Mouse (Mus musculus) E14TG2a.4 (cell line): ENCODE measurements around the gene Prps1l1.

Experiments
- H3K27me3 ChIP-seq: 2 replicates; pipeline ENCODE4 v1.6.1; 2014; ENCODE audit warnings: low read length, control low read depth; ENCODE audit not compliant: insufficient read depth
- H3K36me3 ChIP-seq: 2 replicates; pipeline ENCODE4 v1.6.1; 2014; ENCODE audit warnings: low read length, control low read depth; ENCODE audit not compliant: insufficient read depth
- H3K4me1 ChIP-seq: replicated peaks from 2 replicates; pipeline ENCODE4 v1.6.1; 2014; ENCODE audit warnings: low read depth, low read length, control low read depth
- H3K4me3 ChIP-seq: replicated peaks from 2 replicates; pipeline ENCODE4 v1.5.1; 2014; ENCODE audit warnings: mild to moderate bottlenecking, low read length
- H3K9me3 ChIP-seq: 2 replicates; pipeline ENCODE4 v1.6.1; 2014; ENCODE audit warnings: low read length, control low read depth
- CTCF ChIP-seq: conservative IDR thresholded peaks from 2 replicates; pipeline ENCODE4 v1.5.1; 2014; ENCODE audit warnings: low read length
- NANOG ChIP-seq: IDR thresholded peaks from 2 replicates; pipeline ENCODE4 v1.6.1; 2014; ENCODE audit warnings: borderline replicate concordance, low read length, mixed read lengths
- POU5F1 ChIP-seq: IDR thresholded peaks from 2 replicates; pipeline ENCODE4 v1.6.1; 2014; ENCODE audit warnings: low read length, borderline replicate concordance

Gene Prps1l1

GRCm38 (mm10) chr12:35016481-35017250 is 32.1 kb downstream of the Prps1l1 start:
- Histone ChIP-seq H3K4me3 (no peak overlapping the region), H3K27me3 (no peaks in the 10 kb centered on the region), H3K4me1 (no peaks in the 10 kb centered on the region), H3K9me3 (no peaks in the 10 kb centered on the region), H3K36me3 (no peaks in the 10 kb centered on the region)
- no peak for TF ChIP-seq POU5F1
- TF ChIP-seq NANOG, result no peak
- no peak for TF ChIP-seq CTCF

GRCm38 (mm10) chr12:35018679-35019237 is 34.2 kb downstream of the Prps1l1 start:
- Histone ChIP-seq H3K4me3 (no peak overlapping the region), H3K27me3 (no peaks in the 10 kb centered on the region), H3K4me1 (no peaks in the 10 kb centered on the region), H3K36me3 (no peaks in the 10 kb centered on the region), H3K9me3 (no peaks in the 10 kb centered on the region)
- no peak for TF ChIP-seq CTCF
- TF ChIP-seq NANOG, result no peak
- no peak for TF ChIP-seq POU5F1

- Histone ChIP-seq H3K4me1 (no peaks in the 10 kb centered on the region), H3K36me3 (no peaks in the 10 kb centered on the region), H3K9me3 (no peaks in the 10 kb centered on the region), H3K27me3 (no peaks in the 10 kb centered on the region), H3K4me3 (no peak overlapping the region)
- TF ChIP-seq NANOG (no peak), POU5F1 (no peak), CTCF (no peak)
Measured at GRCm38 (mm10) chr12:35021285-35021684, 36.7 kb downstream of the Prps1l1 start.

- no peak for TF ChIP-seq POU5F1
- TF ChIP-seq CTCF, result no peak
- no peak for TF ChIP-seq NANOG
- no peaks in the 10 kb centered on the region for H3K36me3 ChIP-seq
Measured at GRCm38 (mm10) chr12:35022066-35022465, 37.5 kb downstream of the Prps1l1 start.

GRCm38 (mm10) chr12:35025916-35026432 is 41.4 kb downstream of the Prps1l1 start:
- no peaks in the 10 kb centered on the region for H3K9me3 ChIP-seq
- H3K27me3 ChIP-seq, result no peaks in the 10 kb centered on the region
- no peaks in the 10 kb centered on the region for H3K36me3 ChIP-seq
- no peak overlapping the region for H3K4me3 ChIP-seq
- no peaks in the 10 kb centered on the region; the same call in 1 of the 2 replicates for H3K4me1 ChIP-seq
- TF ChIP-seq CTCF, result no peak
- TF ChIP-seq POU5F1, result no peak
- TF ChIP-seq NANOG, result no peak

More at GRCm38 (mm10) chr12:35022066-35022465, 37.5 kb downstream of the Prps1l1 start:
- Histone ChIP-seq H3K9me3 (no peaks in the 10 kb centered on the region), H3K4me1 (no peaks in the 10 kb centered on the region), H3K27me3 (no peaks in the 10 kb centered on the region), H3K4me3 (no peak overlapping the region)

GRCm38 (mm10) chr12:35027533-35027932 is 43.0 kb downstream of the Prps1l1 start:
- Histone ChIP-seq H3K4me1 (no peaks in the 10 kb centered on the region; the same call in 1 of the 2 replicates), H3K4me3 (no peak overlapping the region), H3K27me3 (no peaks in the 10 kb centered on the region), H3K36me3 (no peaks in the 10 kb centered on the region), H3K9me3 (no peaks in the 10 kb centered on the region)
- TF ChIP-seq CTCF (no peak), NANOG (no peak), POU5F1 (no peak)
